Mouse (Mus musculus) liver, postnatal 0 days (tissue): ENCODE results near the gene Tmc4.

Experiments
- CTCF ChIP-seq: sonication (generic); IDR thresholded peaks from 2 replicates; pipeline ENCODE4 v1.5.1; 2016; ENCODE audit warnings: antibody characterized with exemption, low read depth
- EP300 ChIP-seq: IDR thresholded peaks from 2 replicates; pipeline ENCODE4 v1.6.1; 2016; ENCODE audit warnings: antibody characterized with exemption, low read depth, mild to moderate bottlenecking

- TF ChIP-seq CTCF (no peak), EP300 (no peak)
Observed at GRCm38 (mm10) chr7:3644348-3644671, 33.0 kb downstream of the Tmc4 start.
